Mouse (Mus musculus) kidney, adult 18-20 months (tissue): Measurements from ENCODE around the gene Eif3a.

Source experiments
- DNase-seq: peaks from one replicate; pipeline ENCODE4 v3.0.0; 2021

The Eif3a gene

DNA sequence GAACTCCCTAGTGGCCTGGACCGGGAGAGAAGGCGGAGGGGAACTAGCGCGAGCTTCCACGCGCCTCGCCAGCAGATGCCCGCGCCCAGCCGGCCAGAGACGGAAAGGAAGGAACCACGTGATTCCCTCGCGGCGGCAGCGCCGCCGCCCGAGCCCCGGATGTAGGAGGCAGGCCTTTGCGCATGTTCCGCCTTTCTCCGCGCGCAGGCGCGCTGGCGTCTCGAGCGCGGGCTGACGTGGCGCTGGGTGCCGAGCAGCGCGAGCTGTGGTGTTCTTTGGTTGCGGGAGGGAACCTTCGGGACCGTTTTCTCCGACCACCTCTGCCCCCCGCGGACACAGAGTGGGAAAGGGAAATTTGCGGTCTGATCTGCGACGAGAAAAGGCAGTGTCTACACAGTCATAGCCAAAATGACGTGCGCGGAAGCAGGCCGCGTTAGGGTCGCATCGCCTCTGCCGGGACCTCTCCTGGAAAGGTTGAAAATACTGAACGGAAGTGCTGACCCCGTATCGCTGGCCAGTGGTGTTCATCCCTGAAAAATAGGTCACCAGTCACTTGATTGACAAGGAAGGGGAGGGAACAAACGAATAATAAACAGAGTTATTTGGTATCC lies at the start of gene Eif3a:
Gene Eif3a (minus strand): TSS at position 108 of the 611 bp plus-strand sequence.
- peak; percentile 93 for DNase-seq

GRCm38 (mm10) chr19:60837747-60838146 lies 47.3 kb upstream of the Eif3a start:
- DNase-seq = peak; percentile 72

- DNase-seq = no peak
These were observed 28.2 kb upstream of the Eif3a start for GRCm38 (mm10) chr19:60818677-60819076.

GRCm38 (mm10) chr19:60813133-60813532 lies 22.7 kb upstream of the Eif3a start:
- no peak for DNase-seq

DNA sequence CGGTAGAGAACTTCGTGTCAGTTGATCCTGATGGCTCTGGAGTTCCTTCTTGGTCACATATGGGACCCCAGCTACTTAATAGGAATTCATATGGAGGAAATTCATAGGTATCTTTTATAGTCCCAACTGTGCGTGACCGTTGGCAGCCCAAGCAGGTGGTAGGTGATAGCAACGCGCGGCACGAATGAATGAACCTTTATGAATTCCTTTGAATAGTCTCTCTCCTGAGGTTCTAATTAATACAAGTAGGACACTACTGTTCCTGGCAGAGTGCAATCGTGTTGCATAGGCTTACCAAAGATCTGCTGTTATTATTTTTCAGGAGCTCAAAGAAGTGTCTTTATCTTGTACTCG lies 21.6 kb upstream of the Eif3a start:
- no peak for DNase-seq

- peak; percentile 92 for DNase-seq
These were observed 20.9 kb upstream of the Eif3a start, which contains the start of gene Fam45a for GRCm38 (mm10) chr19:60811098-60812035. Gene Fam45a, plus strand, starts transcription at chr19:60811585.

GRCm38 (mm10) chr19:60809927-60810326 lies 19.5 kb upstream of the Eif3a start:
- no peak for DNase-seq

GRCm38 (mm10) chr19:60804903-60805302 lies 14.4 kb upstream of the Eif3a start:
- no peak for DNase-seq

DNA sequence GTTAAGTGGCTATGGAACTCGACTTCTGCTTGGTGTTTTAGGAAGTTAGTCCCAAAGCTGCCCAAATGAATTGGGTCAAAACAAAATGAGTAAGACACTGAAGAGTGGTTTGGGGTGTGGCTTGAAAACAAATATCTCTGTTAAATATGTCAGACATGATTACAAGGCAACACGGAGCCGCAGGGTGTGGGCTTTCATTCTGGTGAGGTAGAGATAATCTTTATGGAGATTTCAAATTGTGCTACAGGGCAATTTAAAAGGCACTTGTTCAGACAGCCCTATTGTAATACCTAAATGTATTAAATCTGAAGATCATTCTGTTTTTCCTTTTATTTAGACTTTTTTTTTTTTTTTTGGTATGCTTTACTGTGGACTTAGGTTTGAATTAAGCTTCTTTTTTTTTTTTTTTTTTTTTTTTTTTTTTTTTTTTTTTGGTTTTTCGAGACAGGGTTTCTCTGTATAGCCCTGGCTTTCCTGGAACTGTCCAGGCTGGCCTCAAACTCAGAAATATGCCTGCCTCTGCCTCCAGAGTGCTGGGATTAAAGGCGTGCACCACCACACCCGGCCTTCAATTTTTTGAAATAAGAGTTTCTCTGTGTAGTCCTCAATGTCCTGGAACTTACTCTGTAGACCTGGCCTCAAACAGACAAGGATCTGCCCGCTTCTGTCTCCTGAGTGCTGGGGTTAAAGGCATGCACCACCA lies 9.6 kb upstream of the Eif3a start:
- DNase-seq = no peak

DNA sequence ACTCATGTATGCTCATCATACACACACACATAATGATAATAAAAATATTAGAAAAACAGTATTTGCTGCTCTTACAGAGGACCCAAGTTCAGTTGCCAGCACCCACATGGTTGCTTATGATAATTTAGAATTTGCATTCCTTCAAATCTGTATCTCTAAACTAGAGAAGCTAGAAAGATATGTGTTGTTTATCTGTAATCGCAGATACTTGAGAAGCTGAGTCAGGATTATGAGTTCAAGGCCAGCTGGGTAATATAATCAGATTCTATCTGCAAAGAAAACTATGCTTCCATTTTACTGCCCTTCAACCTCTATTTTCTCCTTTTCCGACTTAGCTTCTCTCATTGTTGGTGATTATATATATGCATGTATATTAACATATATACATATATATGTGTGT lies 7.0 kb upstream of the Eif3a start:
- DNase-seq = no peak

- DNase-seq = no peak
These were observed 4.8 kb upstream of the Eif3a start for GRCm38 (mm10) chr19:60795244-60795643.

- no peak for DNase-seq
These were observed 2.8 kb upstream of the Eif3a start for GRCm38 (mm10) chr19:60793170-60793707.

DNA sequence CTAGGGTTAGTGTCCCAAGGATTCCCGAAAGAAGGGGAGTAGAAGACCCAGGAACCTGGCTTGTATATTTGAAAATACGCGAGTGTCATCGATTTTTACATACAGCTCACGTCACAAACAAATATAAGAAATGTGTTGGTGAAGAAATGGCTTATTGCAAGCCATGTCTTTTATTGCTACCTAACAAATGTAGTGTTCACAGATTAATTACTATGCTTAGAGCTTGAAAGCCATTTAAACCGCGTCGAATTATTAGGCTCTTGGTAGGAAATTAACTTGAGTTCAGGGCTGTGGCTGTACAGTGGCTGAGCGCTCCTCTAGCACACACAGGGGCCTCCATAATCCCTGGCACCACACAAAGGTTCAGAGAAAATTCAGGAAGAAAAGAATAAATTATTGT lies 706 bp upstream of the Eif3a start:
- DNase-seq = peak; percentile 9

DNA sequence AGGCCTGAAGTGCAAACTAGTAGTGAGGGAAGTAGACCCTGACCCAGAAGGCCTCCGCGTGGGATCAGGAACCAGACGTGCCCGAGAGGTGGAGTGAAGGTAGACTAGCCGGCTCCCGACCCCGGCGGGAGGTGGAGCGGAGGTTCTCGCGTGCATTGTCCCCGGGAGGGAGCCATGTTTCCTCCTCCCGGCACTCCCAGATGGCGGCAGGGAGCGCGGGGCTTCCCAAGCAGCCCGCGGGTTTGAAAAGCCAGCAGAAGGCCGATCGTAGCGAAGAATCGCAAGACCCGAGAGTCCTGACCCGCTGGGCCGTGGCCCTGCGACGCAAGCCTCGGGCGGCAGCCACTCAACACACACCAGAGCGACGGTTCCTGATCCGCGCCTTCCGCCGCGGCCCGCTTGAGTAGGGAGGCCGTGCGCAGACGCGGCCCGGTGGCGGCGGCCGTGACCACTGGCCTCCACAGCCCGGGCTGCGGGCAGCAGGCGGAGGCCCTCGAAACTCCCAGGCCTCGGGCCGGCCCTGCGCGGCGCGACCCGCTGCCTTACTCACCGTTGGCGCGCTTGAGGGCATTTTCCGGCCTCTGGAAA lies 445 bp downstream of the Eif3a start:
- peak; percentile 69 for DNase-seq

DNA sequence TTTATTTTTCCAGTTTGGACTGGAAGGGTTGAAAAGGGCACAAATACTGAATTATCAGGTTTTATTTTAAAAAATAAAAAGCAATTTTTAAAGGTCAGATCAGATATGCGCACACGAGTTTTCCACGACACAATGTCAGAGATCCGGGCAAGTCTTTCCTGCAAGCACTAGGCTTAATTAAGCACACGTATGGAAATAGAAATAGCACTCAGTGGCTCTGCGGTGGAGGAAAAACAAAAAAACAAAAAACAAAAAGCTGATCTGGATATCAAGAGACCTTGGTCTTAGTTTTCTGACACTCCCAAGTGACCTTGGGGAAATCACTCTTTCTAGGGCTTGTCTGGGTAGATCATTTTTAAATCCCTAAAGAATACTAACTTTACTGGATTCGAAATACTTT lies 1.0 kb downstream of the Eif3a start:
- no peak for DNase-seq

- no peak for DNase-seq
These were observed 2.1 kb downstream of the Eif3a start for GRCm38 (mm10) chr19:60788214-60788960.

- no peak for DNase-seq
These were observed 2.9 kb downstream of the Eif3a start for GRCm38 (mm10) chr19:60787465-60788150.

- no peak for DNase-seq
These were observed 5.7 kb downstream of the Eif3a start for GRCm38 (mm10) chr19:60784712-60785111.

- no peak for DNase-seq
These were observed 8.4 kb downstream of the Eif3a start for GRCm38 (mm10) chr19:60782034-60782433.

- no peak for DNase-seq
These were observed 17.1 kb downstream of the Eif3a start for GRCm38 (mm10) chr19:60773366-60773765.
